Mouse (Mus musculus) liver, embryonic 11.5 days (tissue): ENCODE data around the gene Soat1. TPM values are rescaled to one million over a fixed set of nuclear protein-coding genes. Genes with fewer than 3 reads are reported as not detected.

ENCODE experiments used
- ATAC-seq: fragments of 200-750 bp; cut with Nextera tagmentation; replicated peaks from 2 replicates; pipeline ENCODE4 v1.8.0; 2017; ENCODE audit warnings: moderate number of reproducible peaks, mild to moderate bottlenecking, moderate TSS enrichment, moderate library complexity; ENCODE audit not compliant: low FRiP score
- DNase-seq: peaks from one replicate; pipeline ENCODE4 v3.0.0-alpha.2; 2017; ENCODE audit warnings: low spot score
- H3K27ac ChIP-seq: fragments of 300-500 bp; sonication (generic); 2 replicates; pipeline ENCODE4 v1.5.1; 2014; ENCODE audit warnings: mild to moderate bottlenecking, low read depth, low read length, control low read depth
- H3K27me3 ChIP-seq: fragments of 300-500 bp; sonication (generic); replicated peaks from 2 replicates; pipeline ENCODE4 v1.6.1; 2014; ENCODE audit warnings: low read length, mixed read lengths; ENCODE audit not compliant: control insufficient read depth, insufficient read depth
- H3K36me3 ChIP-seq: fragments of 300-500 bp; sonication (generic); 2 replicates; pipeline ENCODE4 v1.6.1; 2014; ENCODE audit warnings: mild to moderate bottlenecking, low read length, moderate library complexity, mixed read lengths; ENCODE audit not compliant: control insufficient read depth, insufficient read depth
- H3K4me1 ChIP-seq: fragments of 300-500 bp; sonication (generic); replicated peaks from 2 replicates; pipeline ENCODE4 v1.6.1; 2014; ENCODE audit warnings: low read length, mixed read lengths; ENCODE audit not compliant: control insufficient read depth, insufficient read depth
- H3K4me2 ChIP-seq: fragments of 300-500 bp; sonication (generic); 2 replicates; pipeline ENCODE4 v1.6.1; 2014; ENCODE audit warnings: mild to moderate bottlenecking, control low read depth, moderate library complexity
- H3K4me3 ChIP-seq: fragments of 300-500 bp; sonication (generic); 2 replicates; pipeline ENCODE4 v1.5.1; 2014; ENCODE audit warnings: low read depth, low read length, control low read depth
- H3K9ac ChIP-seq: fragments of 300-500 bp; sonication (generic); 2 replicates; pipeline ENCODE4 v1.6.1; 2014; ENCODE audit warnings: low read depth, low read length, control low read depth
- H3K9me3 ChIP-seq: fragments of 300-500 bp; sonication (generic); 2 replicates; pipeline ENCODE4 v1.6.1; 2016; ENCODE audit warnings: low read length, inconsistent platforms, mixed read lengths; ENCODE audit not compliant: control insufficient read depth
- WGBS: fragments of 180-500 bp; shearing (Covaris S2); extraction: QIAGEN DNeasy Blood & Tissue Kit; methylation state at CpG from one replicate; pipeline ENCODE4 v1.1.7; 2014; 5-methylcytosine and 5-hydroxymethylcytosine counted together
- polyA plus RNA-seq: library from polyadenylated mRNA; unstranded; fragments of >200 nt; fragmentation: Nextera tagmentation; extraction: Ambion mirVana; gene quantifications from 2 replicates; pipeline ENCODE4 v1.2.1, GENCODE M21; 2014

Soat1 gene
- polyA plus RNA-seq, 1 experiment from 2014 or later: 29.3 TPM

DNA sequence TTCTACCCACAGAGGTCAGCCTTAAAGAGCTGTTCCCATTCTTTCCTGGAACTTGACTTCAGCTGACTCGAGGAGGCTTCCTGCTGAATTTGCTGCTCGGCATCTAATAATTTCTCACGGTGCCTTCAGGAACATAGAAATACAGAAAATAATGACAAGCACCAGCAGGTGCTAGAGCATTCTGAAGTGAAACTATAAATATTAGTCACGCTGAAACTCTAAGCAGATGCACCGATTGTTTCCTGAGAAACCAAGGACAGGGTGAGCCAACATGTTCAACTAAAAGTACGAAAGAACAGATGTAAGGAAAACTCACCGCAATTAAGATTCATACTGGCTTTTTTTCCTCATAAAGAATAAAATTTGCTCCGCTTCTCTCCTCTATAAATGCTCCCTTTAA is 20.9 kb upstream of the Soat1 start:
- 81% methylated on average over 8 of the region's 8 CpGs for WGBS

DNA sequence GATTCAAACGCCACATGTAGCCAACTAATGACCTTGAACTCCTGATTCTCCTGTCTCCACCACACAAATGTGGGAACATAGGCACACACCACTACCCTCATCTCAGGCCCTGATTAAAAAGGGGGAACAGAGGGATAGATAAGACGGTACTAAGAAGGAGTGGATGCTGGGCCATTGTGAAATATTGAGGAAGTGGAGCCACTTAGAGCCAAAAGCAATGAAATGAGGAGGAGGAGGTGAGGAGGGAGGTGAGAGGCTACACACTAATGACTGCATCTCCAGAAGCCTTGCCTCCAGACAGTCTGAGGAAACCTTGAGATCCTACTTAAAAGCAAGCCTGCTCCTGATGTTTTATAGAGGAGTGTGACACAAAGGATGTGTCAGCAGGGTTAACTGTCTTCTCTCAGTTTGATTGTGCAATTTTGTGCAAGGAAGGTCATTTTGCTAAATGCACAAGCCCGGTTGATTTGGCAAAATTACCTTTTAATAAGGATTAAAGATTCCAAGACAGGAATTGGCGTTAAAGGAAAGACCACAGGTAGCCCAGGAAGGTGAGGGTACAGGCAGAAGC is 17.2 kb upstream of the Soat1 start:
- DNase-seq (no peak), ATAC-seq (no peak)
- Histone ChIP-seq H3K9me3 (no peaks in the 10 kb centered on the region), H3K4me1 (no peaks in the 10 kb centered on the region), H3K27me3 (no peaks in the 10 kb centered on the region), H3K4me3 (no peak overlapping the region), H3K4me2 (no peak overlapping the region), H3K27ac (no peak overlapping the region), H3K9ac (no peak overlapping the region), H3K36me3 (no peaks in the 10 kb centered on the region)
- 52% methylated on average over 4 of the region's 4 CpGs for WGBS

More for the DNA sequence above, 20.9 kb upstream of the Soat1 start:
- no peak overlapping the region for H3K4me3 ChIP-seq
- H3K4me2 ChIP-seq: no peak overlapping the region
- no peaks in the 10 kb centered on the region for H3K36me3 ChIP-seq
- no peak for ATAC-seq
- no peak overlapping the region for H3K27ac ChIP-seq
- no peaks in the 10 kb centered on the region for H3K9me3 ChIP-seq
- H3K4me1 ChIP-seq: no peaks in the 10 kb centered on the region
- H3K9ac ChIP-seq: no peak overlapping the region
- H3K27me3 ChIP-seq: no peaks in the 10 kb centered on the region
- no peak for DNase-seq

DNA sequence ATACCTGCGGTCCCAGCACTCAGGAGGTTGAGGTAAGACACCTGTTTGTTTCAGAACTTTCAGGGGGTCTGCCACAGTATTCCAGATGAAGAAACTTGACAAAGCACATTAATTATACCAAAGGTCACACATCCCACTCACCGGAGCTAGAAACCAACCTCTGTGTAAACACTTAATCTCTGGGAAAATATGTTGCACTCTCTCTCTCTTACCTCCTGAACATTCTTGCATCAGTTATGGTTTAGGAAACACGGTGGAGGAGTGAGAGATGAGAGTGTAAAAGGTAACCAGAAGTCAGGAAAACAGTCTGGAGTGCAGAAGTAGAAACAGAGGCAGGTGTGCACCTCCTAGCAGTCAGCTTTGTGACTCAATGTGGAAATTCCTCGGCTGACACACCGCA is 13.9 kb upstream of the Soat1 start:
- Histone ChIP-seq H3K36me3 (no peaks in the 10 kb centered on the region), H3K9me3 (no peaks in the 10 kb centered on the region), H3K27me3 (no peaks in the 10 kb centered on the region), H3K9ac (no peak overlapping the region), H3K4me1 (no peaks in the 10 kb centered on the region), H3K27ac (no peak overlapping the region), H3K4me2 (no peak overlapping the region), H3K4me3 (no peak overlapping the region)
- 86% methylated on average over 5 of the region's 5 CpGs for WGBS
- ATAC-seq: no peak
- no peak for DNase-seq

DNA sequence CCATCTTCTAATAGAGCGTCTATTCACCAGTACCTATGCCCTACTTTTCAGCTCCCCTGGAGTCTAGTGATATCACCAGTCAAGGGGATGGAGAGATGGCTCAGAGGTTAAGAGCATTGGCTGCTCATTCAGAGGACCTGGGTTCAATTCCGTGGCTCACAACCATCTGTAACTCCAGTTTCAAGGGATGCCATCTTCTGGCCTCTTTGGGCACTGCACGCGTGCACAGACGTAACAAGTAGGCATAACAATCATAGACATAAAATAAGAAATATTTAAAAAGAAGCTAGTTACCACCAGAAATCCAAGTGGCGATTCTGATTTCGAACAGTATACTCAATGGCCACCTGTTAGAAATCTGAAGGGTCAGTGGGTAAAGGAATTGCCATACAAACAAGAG is 13.4 kb upstream of the Soat1 start:
- no peak overlapping the region for H3K4me2 ChIP-seq
- H3K4me1 ChIP-seq: no peaks in the 10 kb centered on the region
- H3K9ac ChIP-seq: no peak overlapping the region
- no peak for DNase-seq
- no peak for ATAC-seq
- H3K36me3 ChIP-seq: no peaks in the 10 kb centered on the region
- 90% methylated on average over 7 of the region's 7 CpGs for WGBS
- no peaks in the 10 kb centered on the region for H3K9me3 ChIP-seq
- no peak overlapping the region for H3K27ac ChIP-seq
- no peak overlapping the region for H3K4me3 ChIP-seq
- no peaks in the 10 kb centered on the region for H3K27me3 ChIP-seq

DNA sequence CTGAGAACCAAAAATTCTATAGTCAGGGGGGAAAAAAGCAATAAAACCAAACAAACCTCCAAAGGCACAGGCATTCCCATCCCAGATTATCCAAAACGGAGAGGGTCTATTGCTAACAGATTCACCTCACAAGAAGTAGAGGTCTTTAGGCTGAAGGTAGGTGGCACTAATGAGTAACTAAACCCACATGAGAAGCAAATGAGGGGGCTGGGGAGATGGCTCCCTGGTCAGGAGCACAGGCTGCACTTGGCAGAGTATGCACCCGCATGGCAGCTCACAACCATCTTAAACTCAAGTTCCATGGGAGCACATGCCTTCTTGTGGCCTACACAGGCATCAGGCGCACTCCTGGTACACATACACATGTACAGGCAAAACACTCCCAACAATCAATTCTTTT is 7.7 kb upstream of the Soat1 start:
- Histone ChIP-seq H3K9ac (no peak overlapping the region), H3K36me3 (no peaks in the 10 kb centered on the region), H3K4me2 (no peak overlapping the region), H3K9me3 (no peaks in the 10 kb centered on the region), H3K27ac (no peak overlapping the region), H3K4me3 (no peak overlapping the region), H3K27me3 (no peaks in the 10 kb centered on the region), H3K4me1 (no peaks in the 10 kb centered on the region)
- no peak for ATAC-seq
- DNase-seq: no peak
- WGBS: 78% methylated on average over 3 of the region's 3 CpGs

DNA sequence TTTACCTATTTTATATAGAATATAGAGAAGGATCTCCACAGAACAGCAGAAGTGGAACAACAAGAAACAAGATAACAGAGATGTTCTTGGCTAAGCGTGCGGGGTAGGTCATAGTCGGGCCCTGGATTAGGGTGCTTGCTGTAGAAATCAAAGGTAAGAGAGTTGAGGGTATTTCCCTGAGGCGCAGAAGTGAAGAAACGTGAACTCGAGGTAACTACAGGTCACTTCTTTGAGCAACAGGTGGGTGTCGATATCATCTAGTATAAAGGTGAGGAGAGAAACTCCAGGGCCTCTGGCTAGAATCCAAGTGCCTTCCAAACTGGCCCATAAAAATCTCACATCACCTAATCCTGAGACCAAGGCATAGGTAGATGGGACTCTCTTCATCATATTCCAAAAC is 2.4 kb upstream of the Soat1 start:
- H3K27ac ChIP-seq: no peak overlapping the region
- no peak overlapping the region for H3K4me2 ChIP-seq
- 68% methylated on average over 7 of the region's 7 CpGs for WGBS
- H3K4me3 ChIP-seq: no peak overlapping the region
- DNase-seq (no peak), ATAC-seq (no peak)
- no peaks in the 10 kb centered on the region for H3K27me3 ChIP-seq
- no peaks in the 10 kb centered on the region for H3K36me3 ChIP-seq
- H3K9me3 ChIP-seq: no peaks in the 10 kb centered on the region
- peaks cover 6% of the 10 kb centered on the region for H3K4me1 ChIP-seq
- no peak overlapping the region for H3K9ac ChIP-seq

DNA sequence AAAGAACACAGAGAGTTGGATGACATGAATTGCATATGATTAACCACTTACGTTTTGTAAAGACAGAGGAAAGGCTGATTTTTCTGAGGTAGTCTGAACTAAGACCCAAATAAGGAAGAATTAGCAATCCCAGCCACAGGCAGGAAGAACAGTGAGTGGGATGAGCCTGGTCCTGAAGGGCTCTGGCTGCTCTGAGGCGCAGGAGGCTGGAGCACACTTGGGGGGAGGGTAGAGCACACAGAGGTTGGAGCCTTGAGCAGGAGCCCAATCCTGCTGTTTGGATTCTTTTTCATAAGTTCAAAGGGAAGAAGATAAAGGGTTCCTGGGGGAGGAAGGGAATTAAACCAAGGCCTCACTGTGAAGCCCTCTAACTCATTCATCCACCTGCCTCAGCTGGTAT is 1.9 kb upstream of the Soat1 start:
- H3K4me1 ChIP-seq: peaks cover 8% of the 10 kb centered on the region
- DNase-seq (no peak), ATAC-seq (no peak)

DNA sequence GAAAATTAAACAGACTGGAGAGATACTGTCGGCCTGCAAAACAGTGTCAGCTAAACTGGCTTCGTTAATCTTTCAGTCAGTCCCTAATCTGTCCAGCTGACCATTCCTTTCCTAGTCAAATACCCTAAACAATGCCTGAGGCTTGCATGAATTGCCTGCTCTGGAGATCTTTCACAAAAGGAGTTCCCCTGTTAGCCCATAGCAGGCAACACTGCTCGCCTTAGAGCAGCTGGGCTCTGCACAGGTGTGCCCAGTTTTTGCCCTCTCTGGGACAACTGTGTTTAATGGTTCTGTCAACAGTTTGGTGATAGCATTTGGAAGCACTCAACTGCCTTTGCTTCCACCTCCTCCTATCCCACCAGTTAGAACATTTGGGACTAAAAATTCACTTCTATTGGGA is 723 bp upstream of the Soat1 start:
- DNase-seq (no peak), ATAC-seq (no peak)
- Histone ChIP-seq H3K27ac (no peak overlapping the region), H3K9ac (no peak overlapping the region), H3K4me1 (peaks cover 8% of the 10 kb centered on the region), H3K27me3 (no peaks in the 10 kb centered on the region), H3K4me2 (no peak overlapping the region), H3K9me3 (no peaks in the 10 kb centered on the region), H3K4me3 (no peak overlapping the region), H3K36me3 (no peaks in the 10 kb centered on the region)
- WGBS: 69% methylated on average over 3 of the region's 3 CpGs

More for the DNA sequence above, 1.9 kb upstream of the Soat1 start:
- Histone ChIP-seq H3K27me3 (no peaks in the 10 kb centered on the region), H3K9ac (no peak overlapping the region), H3K36me3 (no peaks in the 10 kb centered on the region), H3K4me3 (no peak overlapping the region), H3K27ac (no peak overlapping the region), H3K4me2 (no peak overlapping the region), H3K9me3 (no peaks in the 10 kb centered on the region)
- 42% methylated on average over 2 of the region's 2 CpGs for WGBS

DNA sequence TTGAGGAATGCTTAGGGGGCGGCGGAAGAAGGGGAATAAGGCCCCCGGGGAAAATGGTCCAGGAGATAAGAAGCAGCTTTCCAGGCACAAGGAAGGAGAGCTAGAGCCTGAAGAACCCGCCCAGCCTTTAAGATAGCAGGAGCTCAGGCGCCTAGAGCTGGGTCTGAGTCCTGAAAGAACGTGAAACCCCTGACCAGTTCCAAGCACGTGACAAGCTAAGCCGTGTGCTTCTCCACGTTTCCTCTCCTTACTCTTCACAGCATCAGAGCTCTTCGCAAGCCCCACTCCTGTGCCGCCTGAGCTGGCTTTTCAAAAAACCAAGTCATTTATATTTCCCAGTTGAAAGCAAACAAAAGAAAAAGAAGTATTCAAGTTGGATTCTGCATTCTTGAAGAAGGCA is 1.1 kb downstream of the Soat1 start:
- no peaks in the 10 kb centered on the region; the same call in 1 of the 2 replicates for H3K36me3 ChIP-seq
- WGBS: 7% methylated on average over 11 of the region's 11 CpGs
- H3K9me3 ChIP-seq: no peaks in the 10 kb centered on the region
- H3K27me3 ChIP-seq: no peaks in the 10 kb centered on the region
- no peak overlapping the region for H3K9ac ChIP-seq
- no peak overlapping the region for H3K27ac ChIP-seq
- peaks cover 8% of the 10 kb centered on the region for H3K4me1 ChIP-seq
- peak; percentile 43 for DNase-seq
- H3K4me2 ChIP-seq: peak overlapping the region; percentile 67
- H3K4me3 ChIP-seq: peak overlapping the region; percentile 65
- ATAC-seq: no peak
